Mouse (Mus musculus) kidney, adult 2 months (tissue): ENCODE data around the gene Exoc1.

ENCODE experiments used
- CTCF ChIP-seq: fragments of 200-500 bp; conservative IDR thresholded peaks from 2 replicates; pipeline ENCODE4 v1.5.1; 2011; ENCODE audit warnings: low read depth, mild to moderate bottlenecking, control low read depth, low read length, moderate library complexity, mixed read lengths; ENCODE audit not compliant: insufficient read depth, insufficient read length
- POLR2A ChIP-seq: fragments of 200-500 bp; IDR thresholded peaks from one replicate; pipeline ENCODE4 v1.6.1; 2011; ENCODE audit warnings: low read depth, low read length, control low read depth

DNA sequence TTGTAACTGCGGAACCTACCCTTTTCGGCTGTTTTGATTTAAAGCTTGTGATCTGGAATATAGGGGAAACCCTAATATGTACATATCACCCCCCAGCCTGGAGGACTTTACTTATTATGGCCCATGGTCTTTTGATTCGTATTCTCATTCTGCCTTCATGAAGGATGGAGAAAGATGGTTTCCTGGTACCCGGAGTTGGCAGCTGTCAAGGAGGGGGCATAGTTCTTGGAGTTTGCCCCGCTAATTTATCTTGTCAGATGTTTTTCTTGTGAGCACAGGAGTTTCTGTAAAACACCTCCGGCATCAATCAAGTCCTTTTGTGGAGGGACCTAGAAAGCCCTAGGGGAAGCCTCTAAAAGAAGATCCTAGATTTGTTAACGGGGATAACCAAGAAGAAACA, 60.2 kb downstream of the Exoc1 start:
- TF ChIP-seq CTCF (no peak), POLR2A (no peak)
